Mouse (Mus musculus): ENCODE results near the gene Mmp14. TPM values are rescaled to one million over a fixed set of nuclear protein-coding genes. Genes with fewer than 3 reads are reported as not detected.
A peak's percentile ranks its signal among the peaks of the same experiment; 100 is the strongest.

Mmp14 gene
- total and polyA plus RNA-seq, 3 experiments, result 36.2 to 192 (median 39.9) TPM

DNA sequence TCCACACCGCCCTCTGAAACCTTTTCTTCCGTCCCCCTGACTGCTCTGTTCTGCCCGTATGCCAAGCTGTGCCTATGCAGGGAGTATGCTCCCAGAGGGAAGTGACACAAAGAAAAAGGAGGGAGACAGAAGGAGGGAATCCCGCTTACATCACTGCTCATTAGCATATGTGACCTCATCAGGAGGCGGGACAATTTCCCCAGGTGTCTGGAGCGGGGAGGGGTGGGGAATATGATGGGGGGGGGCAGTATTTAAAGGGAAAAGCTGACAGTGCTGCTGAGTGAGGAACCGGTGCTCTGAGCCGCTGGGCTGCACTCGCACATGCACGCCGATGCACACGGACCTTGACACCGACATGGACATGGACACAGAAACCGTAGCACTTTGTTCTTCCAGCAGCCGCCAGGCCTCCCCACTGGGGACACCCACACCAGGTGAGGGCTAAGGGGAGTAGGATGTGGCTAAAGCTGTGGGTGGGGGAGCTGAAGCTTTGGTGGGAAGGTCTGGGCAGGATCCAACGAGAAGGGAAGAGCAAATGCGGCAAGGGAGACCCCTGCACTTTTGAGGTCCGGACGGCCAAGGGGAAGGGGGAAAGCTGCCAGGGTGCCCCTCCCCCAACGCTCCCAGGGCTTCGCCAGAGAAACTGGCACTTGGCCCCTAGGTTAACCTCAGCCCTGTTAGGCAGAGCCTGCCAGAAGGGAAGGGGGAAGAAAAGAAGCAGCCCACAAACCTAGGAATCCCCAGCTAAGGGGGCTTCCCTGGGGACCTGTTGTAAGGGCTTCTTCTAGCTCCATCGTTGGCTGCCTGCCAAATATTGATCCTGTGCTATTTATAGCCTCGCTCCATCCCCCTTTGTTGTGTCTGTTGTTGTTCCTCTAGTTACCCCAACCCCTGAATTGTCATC lies 44.8 kb downstream of the Mmp14 start, which contains the start of gene Rem2:
TSS of gene Rem2 (plus strand) at position 160 of the 904 bp plus-strand sequence.
- peak; percentile 68 for DNase-seq

GRCm38 (mm10) chr14:54477172-54477909 lies 45.9 kb downstream of the Mmp14 start:
- DNase-seq, result no peak

- peak; percentile 69 for DNase-seq
Measured at GRCm38 (mm10) chr14:54479451-54479920, 48.1 kb downstream of the Mmp14 start.

DNA sequence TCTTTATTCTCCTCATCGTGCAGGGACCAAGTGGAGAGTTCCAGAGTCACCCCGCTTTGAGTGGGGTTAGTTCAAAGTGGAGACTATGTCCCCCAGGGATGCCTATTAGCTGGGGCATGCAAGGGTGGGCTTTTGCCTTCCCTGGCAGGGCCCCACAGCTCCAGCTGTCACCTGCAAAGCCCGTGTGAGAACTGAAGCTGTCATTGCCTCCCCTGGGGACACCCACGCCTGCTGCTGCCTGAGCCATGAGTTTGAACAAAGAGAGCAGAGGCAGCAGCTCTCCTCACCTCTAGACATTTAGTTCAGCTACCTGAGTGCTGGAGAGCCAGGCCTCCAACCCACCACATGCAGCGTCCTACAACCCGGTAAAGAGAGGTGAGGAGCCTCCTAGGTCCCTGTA lies 49.3 kb downstream of the Mmp14 start:
- DNase-seq, result no peak

GRCm38 (mm10) chr14:54481402-54481801 lies 50.0 kb downstream of the Mmp14 start:
- peak; percentile 62 for DNase-seq

DNA sequence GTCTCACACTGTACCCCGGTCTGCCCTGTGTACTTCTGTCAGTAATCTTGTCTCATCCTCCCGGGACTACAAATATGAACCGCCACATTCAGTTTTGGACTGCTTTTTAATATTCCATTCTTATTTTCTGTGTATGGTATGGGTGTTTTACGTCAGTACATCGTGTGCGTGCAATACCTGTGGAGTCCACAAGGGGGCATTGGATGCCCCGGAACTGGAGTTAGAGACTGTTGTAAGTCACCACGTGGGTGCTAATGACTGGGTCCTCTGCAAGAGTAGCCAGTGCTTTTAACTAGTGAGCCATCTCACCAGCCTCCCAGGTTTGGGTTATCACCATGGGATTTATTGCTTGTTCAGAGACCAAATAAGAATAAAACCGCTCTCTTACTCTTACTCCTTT lies 51.1 kb downstream of the Mmp14 start:
- DNase-seq, result no peak

DNA sequence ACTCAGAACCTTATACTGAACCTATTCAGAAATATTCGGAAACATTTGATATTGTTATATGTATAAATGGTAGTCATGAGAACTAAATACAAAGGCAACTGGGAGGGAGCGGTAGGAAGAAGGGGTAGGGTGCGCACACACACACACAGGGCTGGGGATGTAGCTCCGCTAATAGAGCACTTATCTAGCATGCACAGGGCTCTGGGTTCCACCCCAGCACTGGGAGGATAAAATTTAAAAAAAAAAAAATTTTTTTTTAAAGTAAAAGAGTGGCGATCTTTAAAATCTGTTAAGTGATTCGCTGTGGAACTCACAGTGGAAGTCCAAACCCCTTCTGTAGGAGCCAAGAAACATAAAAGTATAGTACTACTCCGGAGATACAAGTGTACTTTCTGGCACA lies 54.5 kb downstream of the Mmp14 start:
- no peak for DNase-seq

- no peak for DNase-seq
Measured at GRCm38 (mm10) chr14:54487732-54488131, 56.3 kb downstream of the Mmp14 start.

DNA sequence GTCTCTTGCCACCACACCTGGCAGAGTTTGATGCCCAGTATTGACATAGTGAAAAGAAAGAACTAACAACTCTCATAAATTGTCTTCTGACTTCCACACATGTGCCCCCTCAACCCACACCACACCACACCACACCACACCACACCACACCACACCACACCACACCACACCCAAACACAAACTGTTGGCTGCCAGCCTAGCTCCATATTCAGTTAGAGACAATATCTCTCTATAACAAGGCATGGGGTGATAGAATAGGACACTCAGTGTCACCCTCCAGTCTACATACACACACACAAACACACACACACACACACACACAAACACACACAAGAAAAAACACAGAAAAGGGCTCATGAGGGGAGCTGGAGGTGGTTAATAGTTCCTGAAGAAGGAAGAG lies 56.9 kb downstream of the Mmp14 start:
- DNase-seq, result no peak

- peak; percentile 55 for DNase-seq
Measured at GRCm38 (mm10) chr14:54492345-54493131, 61.1 kb downstream of the Mmp14 start.

GRCm38 (mm10) chr14:54493236-54493635 lies 61.8 kb downstream of the Mmp14 start:
- DNase-seq, result no peak

DNA sequence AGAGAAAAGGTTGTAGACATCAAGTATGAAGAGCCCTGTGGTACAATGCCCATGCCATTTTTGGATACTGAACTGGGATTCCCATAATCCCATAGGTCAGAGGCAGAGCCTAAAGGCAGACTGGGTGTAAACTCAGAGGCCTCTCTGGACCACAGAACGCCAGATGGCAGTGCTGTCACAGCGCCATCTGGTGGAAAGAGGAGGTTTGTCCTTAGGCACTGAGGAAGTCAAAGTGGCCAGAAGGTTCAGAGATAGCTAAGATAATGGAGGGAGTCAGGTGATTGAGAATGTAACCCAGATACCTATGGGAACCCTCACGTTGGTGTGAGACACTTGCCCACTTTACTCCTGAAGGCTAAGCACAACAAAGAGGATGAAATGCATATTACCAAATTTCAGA lies 62.8 kb downstream of the Mmp14 start:
- DNase-seq, result peak; percentile 71

Other genes with a start within 250 kb of the Mmp14 start
- 100 to 1,000 TPM; 385 to 398 TPM for gene Dad1, start 177.5 kb upstream of the Mmp14 start, total RNA-seq (2021)
- gene Dad1, start 177.5 kb upstream of the Mmp14 start, polyA plus RNA-seq (2012; rRNA removed), result 1,369 and 1,819 TPM in 2 replicates
- gene Abhd4, start 177.4 kb upstream of the Mmp14 start, total RNA-seq (2021), result 100 to 1,000 TPM; 490 to 694 TPM
- 397 and 541 TPM in 2 replicates for gene Abhd4, start 177.4 kb upstream of the Mmp14 start, polyA plus RNA-seq (2012; rRNA removed)
- not detected for gene Olfr49, start 146.7 kb upstream of the Mmp14 start, total RNA-seq (2021)
- 0.01 TPM in 1 of 2 replicates, not detected in the other for gene Olfr49, start 146.7 kb upstream of the Mmp14 start, polyA plus RNA-seq (2012; rRNA removed)
- gene Oxa1l, start 70.8 kb upstream of the Mmp14 start, total RNA-seq (2021), result 100 to 1,000 TPM in 1 of 2 experiments, 10 to 100 TPM in 1; 95.8 to 109 TPM
- 461 and 500 TPM in 2 replicates for gene Oxa1l, start 70.8 kb upstream of the Mmp14 start, polyA plus RNA-seq (2012; rRNA removed)
- 1 to 10 TPM; 2.8 to 3.9 TPM for gene Slc7a7, start 13.8 kb upstream of the Mmp14 start, total RNA-seq (2021)
- gene Slc7a7, start 13.8 kb upstream of the Mmp14 start, polyA plus RNA-seq (2012; rRNA removed), result 3.7 and 4.2 TPM in 2 replicates
- 100 to 1,000 TPM; 162 to 202 TPM for gene Mrpl52, start 4.7 kb upstream of the Mmp14 start, total RNA-seq (2021)
- 2,091 and 3,081 TPM in 2 replicates for gene Mrpl52, start 4.7 kb upstream of the Mmp14 start, polyA plus RNA-seq (2012; rRNA removed)
- gene Lrp10, start 32.5 kb downstream of the Mmp14 start, total RNA-seq (2021), result 100 to 1,000 TPM; 116 to 139 TPM
- gene Lrp10, start 32.5 kb downstream of the Mmp14 start, polyA plus RNA-seq (2012; rRNA removed), result 262 and 276 TPM in 2 replicates
- gene Rem2, start 44.5 kb downstream of the Mmp14 start, total RNA-seq (2021), result under 1 TPM; 0.29 to 0.45 TPM
- gene Rem2, start 44.5 kb downstream of the Mmp14 start, polyA plus RNA-seq (2012; rRNA removed), result 0.40 and 0.49 TPM in 2 replicates
- gene Prmt5, start 85.9 kb downstream of the Mmp14 start, total RNA-seq (2021), result 10 to 100 TPM; 45.2 to 47.4 TPM
- gene Prmt5, start 85.9 kb downstream of the Mmp14 start, polyA plus RNA-seq (2012; rRNA removed), result 39.1 and 44.3 TPM in 2 replicates
- 10 to 100 TPM; 13.9 to 26.6 TPM for gene Haus4, start 123.0 kb downstream of the Mmp14 start, total RNA-seq (2021)
- gene Haus4, start 123.0 kb downstream of the Mmp14 start, polyA plus RNA-seq (2012; rRNA removed), result 20.4 and 21.0 TPM in 2 replicates
- 10 to 100 TPM; 14.4 to 30.3 TPM for gene Ajuba, start 145.9 kb downstream of the Mmp14 start, total RNA-seq (2021)
- 47.0 and 56.9 TPM in 2 replicates for gene Ajuba, start 145.9 kb downstream of the Mmp14 start, polyA plus RNA-seq (2012; rRNA removed)
- 1 to 10 TPM; 2.9 to 8.2 TPM for gene 4931414P19Rik, start 174.4 kb downstream of the Mmp14 start, total RNA-seq (2021)
- gene 4931414P19Rik, start 174.4 kb downstream of the Mmp14 start, polyA plus RNA-seq (2012; rRNA removed), result 7.4 and 9.6 TPM in 2 replicates
- gene Psmb5, start 186.4 kb downstream of the Mmp14 start, total RNA-seq (2021), result 100 to 1,000 TPM; 317 to 332 TPM
- gene Psmb5, start 186.4 kb downstream of the Mmp14 start, polyA plus RNA-seq (2012; rRNA removed), result 267 and 322 TPM in 2 replicates
- gene Psmb11, start 189.8 kb downstream of the Mmp14 start, total RNA-seq (2021), result not detected
- gene Psmb11, start 189.8 kb downstream of the Mmp14 start, polyA plus RNA-seq (2012; rRNA removed), result not detected in 2 replicates
- not detected for gene Gm17606, start 209.3 kb downstream of the Mmp14 start, total RNA-seq (2021)
- not detected in 2 replicates for gene Gm17606, start 209.3 kb downstream of the Mmp14 start, polyA plus RNA-seq (2012; rRNA removed)
- 1 to 10 TPM in 1 of 2 experiments, under 1 TPM in 1; 0.66 to 1.7 TPM for gene Cdh24, start 209.8 kb downstream of the Mmp14 start, total RNA-seq (2021)
- gene Cdh24, start 209.8 kb downstream of the Mmp14 start, polyA plus RNA-seq (2012; rRNA removed), result 4.4 and 6.6 TPM in 2 replicates